Mouse (Mus musculus): ENCODE data around the gene Gm7544.
"Not testable (repeated sequence)": the region's sequence is repeated elsewhere in the genome, so short reads cannot be mapped to it uniquely, and the experiment has no call there.

The Gm7544 gene

GRCm38 (mm10) chr1:82924650-82925049, 31.2 kb downstream of the Gm7544 start, which contains the start of gene A030014E15Rik:
Gene A030014E15Rik, plus strand, starts transcription at chr1:82924917.
- no peak for DNase-seq (ENCODE audit: low spot score in 2 of 2)

GRCm38 (mm10) chr1:82913434-82913833, 42.4 kb downstream of the Gm7544 start:
- DNase-seq (ENCODE audit: low spot score in 2 of 2), result not testable (repeated sequence)

- no peak for DNase-seq (ENCODE audit: low spot score in 2 of 2)
Measured at GRCm38 (mm10) chr1:82913025-82913424, 42.8 kb downstream of the Gm7544 start, which contains the start of gene A030005L19Rik. Gene A030005L19Rik, plus strand, starts transcription at chr1:82913325.

- no peak for DNase-seq (ENCODE audit: low spot score in 2 of 2)
Measured at GRCm38 (mm10) chr1:82905886-82906285, 49.9 kb downstream of the Gm7544 start.

Measured in right cerebral cortex, postnatal 10 days (tissue).